Mouse (Mus musculus) embryonic stem cell, embryonic (primary cell): ENCODE measurements at regions not wholly inside any gene's neighbourhood (a gene's known extent, or its start where the extent isn't known, plus 50 kb on each side); places are given as distances from the start of the nearest gene placed in this dataset.

Experiments used
- CTCF ChIA-PET, 4 experiments: fragments of 300-600 bp in 2 of 4; fragments of 350-600 bp in 2 of 4; sonication (Branson Sonifier 250); formaldehyde crosslinking; loops; one replicate each; lab custom pipeline; 2022; ENCODE audit warnings: inconsistent platforms in 2 of 4; lab: Charles Lee
- POLR2A ChIA-PET, 4 experiments: fragments of 300-600 bp in 2 of 4; fragments of 350-600 bp in 2 of 4; sonication (Branson Sonifier 250); formaldehyde crosslinking; loops; one replicate each; lab custom pipeline; 2022; ENCODE audit warnings: antibody characterized with exemption in 4 of 4, inconsistent platforms in 1 of 4; lab: Charles Lee

DNA sequence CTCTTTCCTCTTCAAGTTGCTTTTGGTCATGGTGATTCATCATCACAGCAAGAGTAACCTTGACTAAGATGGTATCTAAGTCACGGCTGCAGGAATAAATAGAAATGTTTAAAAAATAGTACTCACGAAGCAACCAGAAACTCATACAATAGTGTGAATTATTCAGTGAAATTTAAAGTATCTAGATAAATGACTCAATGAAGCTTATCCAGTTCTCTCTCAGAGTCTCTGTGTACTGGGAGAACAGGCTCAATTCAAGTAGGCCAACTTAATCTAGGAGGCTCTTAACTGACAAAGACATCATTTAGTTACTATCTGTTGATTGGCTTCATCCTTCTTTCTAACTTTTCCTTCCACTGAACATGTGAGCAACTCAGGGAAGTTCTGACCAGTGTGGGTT is 175.5 kb upstream of the Pcdh15 start:
- CTCF ChIA-PET = no interaction called here
- POLR2A ChIA-PET = no interaction called here

DNA sequence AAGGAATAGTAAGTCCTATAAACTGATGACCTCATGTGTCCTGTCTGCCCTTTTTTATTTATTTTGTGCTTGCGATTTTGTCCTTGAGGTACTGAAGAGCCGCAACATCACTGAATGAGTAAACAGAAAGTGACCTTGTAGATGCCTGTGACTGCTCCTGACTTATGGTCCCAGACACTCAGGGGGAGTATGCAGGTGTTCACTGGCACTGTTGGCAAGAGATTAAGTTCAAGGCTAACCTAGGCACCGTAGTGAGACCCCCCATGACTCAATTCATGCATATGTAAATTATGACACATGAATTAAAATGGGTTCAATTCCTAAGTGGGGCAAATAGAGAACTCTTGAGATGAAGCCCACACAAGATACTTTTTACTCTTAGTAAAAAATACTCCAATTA is 142.2 kb upstream of the Pcdh15 start:
- ChIA-PET POLR2A (no interaction called here), CTCF (no interaction called here)

DNA sequence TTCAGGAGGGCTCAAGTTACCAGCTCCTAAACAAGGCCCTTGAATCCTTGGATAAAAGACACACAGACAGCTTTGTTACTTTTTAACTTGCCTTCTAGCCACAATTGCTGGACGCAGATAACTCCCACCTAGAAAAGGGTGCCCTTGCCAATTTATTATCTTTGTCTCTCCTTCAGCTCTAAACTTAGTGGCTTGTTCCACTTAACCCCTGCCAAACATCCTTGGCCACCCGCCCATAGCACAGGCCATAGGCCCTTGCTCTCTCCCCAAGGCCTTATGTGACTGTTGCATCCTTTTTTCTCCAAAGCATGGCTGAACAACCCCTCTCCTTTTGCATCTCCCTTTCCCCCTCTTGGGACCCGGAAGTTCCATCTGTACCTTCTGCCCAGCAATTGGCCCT is 139.1 kb upstream of the Pcdh15 start:
- ChIA-PET POLR2A (interaction anchor here in 1 of 4 experiments (1.0 kb wide), 1 partner anchor 32 kb away, joined by 3 read pairs; no protein-coding TSS in a partner anchor), CTCF (no interaction called here)

- POLR2A ChIA-PET = interaction anchor here in 1 of 4 experiments (0.5 kb wide), 1 partner anchor 330 kb away, joined by 3 read pairs; no protein-coding TSS in a partner anchor
- CTCF ChIA-PET = no interaction called here
Observed at GRCm38 (mm10) chr10:72981359-72981758, 117.8 kb upstream of the Pcdh15 start.

- ChIA-PET CTCF (no interaction called here), POLR2A (interaction anchor here in 1 of 4 experiments (0.6 kb wide), 1 partner anchor 48 kb away, joined by 4 read pairs; no protein-coding TSS in a partner anchor)
Observed at GRCm38 (mm10) chr10:72988355-72988754, 110.8 kb upstream of the Pcdh15 start.

- ChIA-PET POLR2A (no interaction called here), CTCF (interaction anchor here (0.5 to 1.6 kb wide), 9 partner anchors 9 to 1453 kb away, joined by 3 to 10 read pairs (median 5); no protein-coding TSS in a partner anchor)
Observed at GRCm38 (mm10) chr10:73010897-73011296, 88.2 kb upstream of the Pcdh15 start.

DNA sequence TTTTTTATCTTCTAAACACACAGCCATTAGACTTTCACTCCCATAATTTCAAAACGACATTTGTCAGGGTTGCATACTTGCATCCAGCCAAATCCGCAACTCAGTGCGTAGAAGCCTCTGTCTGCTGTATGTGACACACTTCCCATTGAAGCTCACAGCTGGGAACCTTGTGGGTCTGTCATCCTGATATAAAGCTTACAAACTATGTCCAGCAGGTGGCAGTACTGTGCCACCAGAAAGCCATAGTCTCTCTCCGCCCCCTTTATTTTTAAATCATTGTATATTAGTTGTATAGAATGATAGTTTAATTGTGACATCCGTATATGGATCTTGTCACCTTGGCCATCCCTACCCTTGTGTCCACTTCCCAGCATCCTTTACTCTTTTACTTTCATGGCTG is 87.3 kb upstream of the Pcdh15 start:
- POLR2A ChIA-PET = interaction anchor here in 1 of 4 experiments (0.8 kb wide), 1 partner anchor 87 kb away, joined by 3 read pairs; no protein-coding TSS in a partner anchor
- CTCF ChIA-PET = interaction anchor here (0.5 to 1.6 kb wide), 20 partner anchors 8 to 1452 kb away, joined by 3 to 12 read pairs (median 4); partner anchors contain the start of gene Pcdh15 (in 1 of the 4)

DNA sequence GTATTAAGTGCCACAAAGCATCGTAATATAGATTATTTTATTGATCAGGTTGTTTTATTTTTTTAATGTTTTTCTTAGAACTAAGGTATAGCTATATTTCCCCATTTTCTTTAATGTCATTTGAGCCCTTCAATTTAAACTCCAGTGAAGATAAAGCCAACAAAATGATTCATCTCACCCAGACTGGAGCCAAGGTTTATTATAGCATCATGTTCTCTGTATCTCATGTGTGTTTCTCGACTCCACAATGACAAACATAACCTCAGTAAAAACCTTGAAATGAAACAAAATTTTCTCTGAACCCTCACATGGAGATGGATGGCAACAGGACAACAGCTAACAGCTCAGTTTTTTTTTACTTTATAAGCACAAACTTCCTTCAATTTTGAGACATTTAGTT is 61.7 kb upstream of the Pcdh15 start:
- ChIA-PET CTCF (no interaction called here), POLR2A (no interaction called here)

- ChIA-PET POLR2A (no interaction called here), CTCF (interaction anchor here in 2 of 4 experiments (0.9 to 1.7 kb wide), 2 partner anchors 58 to 64 kb away, joined by 3 to 6 read pairs; no protein-coding TSS in a partner anchor)
Observed at GRCm38 (mm10) chr10:73039551-73039950, 59.6 kb upstream of the Pcdh15 start.
